Mouse (Mus musculus) T-cell, adult 2 months (primary cell): ENCODE results near the gene Gapvd1.
"Not testable (repeated sequence)": the region's sequence is repeated elsewhere in the genome, so short reads cannot be mapped to it uniquely, and the experiment has no call there.

ENCODE experiments used
- DNase-seq: peaks from one replicate; pipeline ENCODE4 v3.0.0; 2022; ENCODE audit warnings: low spot score

Gene Gapvd1

DNA sequence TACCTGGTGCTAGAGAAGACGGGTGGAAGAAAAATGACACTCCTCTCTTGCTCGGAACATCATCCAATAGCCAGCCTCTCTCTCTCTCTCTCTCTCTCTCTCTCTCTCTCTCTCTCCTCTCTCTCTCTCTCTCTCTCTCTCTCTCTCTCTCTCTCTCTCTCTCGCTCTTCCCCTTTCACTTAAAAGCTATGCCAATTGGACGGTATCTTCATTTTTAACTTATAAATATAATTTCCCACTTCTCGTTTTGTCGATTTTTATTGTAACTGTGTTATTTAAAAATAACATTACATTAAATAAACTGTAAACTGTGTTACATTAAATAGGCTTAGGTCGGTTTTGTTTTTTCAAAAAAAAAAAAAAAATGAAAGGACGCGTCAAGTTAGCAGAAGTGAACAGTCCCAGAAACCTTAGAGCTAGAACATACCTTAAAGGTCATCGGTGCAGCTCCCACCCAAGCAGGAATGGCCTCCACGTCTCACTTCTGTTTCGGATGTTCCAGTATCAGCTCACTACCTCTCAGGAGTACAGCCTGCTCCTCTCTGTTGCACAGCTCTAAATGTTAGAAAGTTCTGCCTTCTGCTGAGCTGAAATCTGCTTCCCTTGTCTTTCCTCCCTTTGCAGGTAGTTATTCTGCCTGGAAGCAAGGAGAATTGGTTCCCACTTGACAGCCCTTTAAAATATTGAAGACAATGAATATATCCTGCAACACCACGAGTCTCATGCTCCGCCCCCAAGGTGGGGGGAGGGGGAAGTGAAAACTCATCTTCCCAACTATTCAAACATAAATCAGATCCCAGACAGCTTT lies at the start of gene Gapvd1:
Gapvd1 (minus strand) TSS at position 682 of the 808 bp plus-strand sequence.
- no peak for DNase-seq

DNA sequence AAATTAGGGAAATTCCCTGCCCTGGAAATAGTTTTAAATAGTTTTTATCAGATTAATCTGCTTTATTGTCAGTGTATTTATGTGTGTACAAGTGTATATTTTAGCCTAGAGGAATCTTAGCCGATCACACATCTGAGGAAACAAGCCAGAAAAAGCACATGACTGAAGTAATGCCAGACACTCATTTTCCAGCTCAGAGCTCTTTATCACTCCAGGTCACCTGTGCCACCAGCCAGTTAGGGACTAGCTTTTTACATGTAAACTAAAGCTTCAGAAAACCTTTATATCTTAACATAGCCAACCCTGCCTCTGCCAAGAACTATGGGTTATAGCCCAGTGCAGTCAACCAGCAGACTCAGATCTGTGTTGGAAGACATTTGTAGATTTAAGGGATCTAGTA lies 49.8 kb upstream of the Gapvd1 start:
- DNase-seq = no peak

DNA sequence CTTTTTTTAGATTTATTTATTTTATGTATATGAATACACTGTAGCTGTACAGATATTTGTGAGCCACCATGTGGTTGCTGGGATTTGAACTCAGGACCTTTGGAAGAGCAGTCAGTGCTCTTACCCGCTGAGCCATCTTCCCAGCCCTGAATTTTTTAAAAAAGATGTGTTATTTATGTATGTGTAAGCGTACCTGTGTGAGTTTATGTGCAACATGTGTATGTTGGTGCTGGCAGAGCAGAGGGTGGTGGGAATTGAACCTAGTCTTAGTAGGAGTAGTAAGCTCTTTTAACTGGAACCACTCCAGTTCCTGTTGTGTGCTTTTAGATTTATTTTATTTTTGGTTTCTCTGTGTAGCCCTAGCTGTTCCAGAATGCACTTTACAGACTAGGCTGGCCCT lies 49.1 kb upstream of the Gapvd1 start:
- no peak for DNase-seq

DNA sequence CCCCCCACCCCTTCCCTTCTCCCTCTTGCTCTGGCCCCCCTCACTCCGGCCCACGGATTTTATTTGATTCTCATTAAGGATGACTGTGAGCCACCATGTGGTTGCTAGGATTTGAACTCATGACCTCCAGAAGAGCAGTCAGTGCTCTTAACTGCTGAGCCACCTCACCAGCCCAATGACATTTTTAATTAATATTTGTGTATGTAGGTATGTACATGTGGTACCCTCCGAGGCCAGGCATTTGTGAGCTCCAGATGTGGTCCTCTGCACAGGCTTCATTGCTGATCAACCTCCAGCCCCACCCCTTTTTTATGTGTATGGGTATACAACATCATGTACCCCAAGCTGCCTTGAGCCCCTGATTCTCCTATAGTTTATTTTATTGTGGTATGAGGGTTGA lies 48.7 kb upstream of the Gapvd1 start:
- no peak for DNase-seq

DNA sequence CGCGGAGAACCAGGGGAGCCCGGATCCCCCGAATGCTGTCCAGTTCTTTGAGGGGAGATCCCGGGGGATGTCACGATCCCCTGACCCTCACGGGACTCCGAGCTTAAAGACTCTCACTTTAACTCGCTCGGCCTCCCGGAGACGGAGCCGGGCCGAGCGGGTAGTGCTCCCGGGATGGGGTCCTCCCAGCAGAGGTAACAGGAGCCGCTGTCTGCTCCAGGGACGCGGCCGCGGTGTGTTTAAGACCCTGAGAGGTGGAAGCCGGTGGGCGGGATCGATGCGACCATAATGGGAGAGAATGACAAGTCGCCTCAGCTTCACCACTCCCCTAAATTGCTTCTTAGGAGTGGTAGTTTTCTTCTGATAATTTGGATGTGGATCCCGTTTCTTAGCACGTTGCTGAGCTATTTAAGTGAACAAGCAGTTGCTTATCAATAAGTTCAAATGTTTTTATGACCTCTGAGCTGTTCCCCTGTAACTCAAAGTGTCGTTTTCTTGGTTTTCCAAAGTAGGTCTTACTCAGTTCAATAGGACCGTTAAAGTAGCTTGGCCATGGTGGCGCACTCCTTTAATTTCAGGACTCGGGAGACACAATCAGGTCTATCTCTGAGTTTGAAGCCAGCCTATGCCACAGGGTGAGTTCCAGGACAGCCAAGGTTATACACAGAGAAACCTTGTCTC lies 47.7 kb upstream of the Gapvd1 start:
- peak; percentile 45 for DNase-seq

DNA sequence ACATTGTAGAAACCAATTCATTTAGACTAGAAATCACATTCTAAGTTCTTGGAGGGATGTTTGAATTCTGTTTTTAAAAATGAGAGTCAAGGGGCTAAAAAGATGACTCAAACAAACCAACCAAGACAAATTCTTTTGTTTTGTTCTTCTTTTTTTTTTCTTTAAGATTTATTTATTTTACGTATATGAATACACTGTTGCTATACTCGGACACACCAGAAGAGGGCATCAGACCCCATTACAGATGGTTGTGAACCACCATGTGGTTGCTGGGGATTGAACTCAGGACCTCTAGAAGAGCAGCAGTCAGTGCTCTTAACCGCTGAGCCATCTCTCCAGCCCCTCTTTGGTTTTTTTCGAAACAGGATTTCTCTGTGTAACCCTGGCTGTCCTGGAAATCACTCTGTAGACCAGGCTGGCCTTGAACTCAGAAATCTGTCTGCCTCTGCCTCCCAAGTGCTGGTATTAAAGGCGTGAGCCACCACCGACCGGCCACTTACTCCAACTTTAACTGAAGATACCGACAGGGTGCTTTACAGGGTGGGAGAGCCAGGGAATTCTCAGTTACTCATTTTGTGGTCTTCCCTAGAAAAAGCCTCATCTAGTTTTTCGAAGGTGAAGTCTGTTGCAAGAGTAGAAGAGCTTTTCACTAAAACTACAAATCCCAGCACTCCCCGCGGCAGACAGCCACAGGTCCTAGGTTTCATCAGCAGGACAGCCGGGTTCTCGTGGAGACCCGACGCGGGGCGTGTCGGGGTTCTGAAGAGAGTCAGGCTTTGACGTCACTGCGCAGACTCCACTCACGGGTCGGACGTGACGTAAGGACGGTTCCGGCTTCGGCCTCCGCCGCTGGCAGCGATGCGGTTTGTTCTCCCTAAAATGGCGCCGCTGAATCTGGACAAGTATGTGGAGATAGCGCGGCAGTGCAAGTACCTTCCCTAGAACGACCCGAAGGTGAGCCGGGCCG lies 46.8 kb upstream of the Gapvd1 start:
- peak; percentile 98 for DNase-seq

DNA sequence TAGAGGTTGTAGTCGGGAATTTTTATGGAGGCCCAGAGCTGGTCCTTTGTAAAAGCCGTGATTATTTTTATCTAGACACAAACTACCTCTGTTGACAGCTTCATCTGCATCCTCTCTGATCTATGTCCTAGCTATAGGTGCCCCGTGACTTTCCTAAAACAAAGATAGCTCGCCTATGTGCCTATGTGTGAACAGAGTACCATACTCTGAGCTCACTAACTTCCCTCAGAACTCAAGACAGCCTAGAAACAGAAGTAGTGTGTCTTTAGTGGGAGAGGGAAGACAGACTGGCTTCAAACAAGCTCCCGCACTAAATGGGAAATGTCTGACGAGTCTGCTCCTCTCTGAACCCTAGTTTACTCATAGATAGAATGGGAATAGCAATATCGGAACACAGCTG lies 45.3 kb upstream of the Gapvd1 start:
- no peak for DNase-seq

DNA sequence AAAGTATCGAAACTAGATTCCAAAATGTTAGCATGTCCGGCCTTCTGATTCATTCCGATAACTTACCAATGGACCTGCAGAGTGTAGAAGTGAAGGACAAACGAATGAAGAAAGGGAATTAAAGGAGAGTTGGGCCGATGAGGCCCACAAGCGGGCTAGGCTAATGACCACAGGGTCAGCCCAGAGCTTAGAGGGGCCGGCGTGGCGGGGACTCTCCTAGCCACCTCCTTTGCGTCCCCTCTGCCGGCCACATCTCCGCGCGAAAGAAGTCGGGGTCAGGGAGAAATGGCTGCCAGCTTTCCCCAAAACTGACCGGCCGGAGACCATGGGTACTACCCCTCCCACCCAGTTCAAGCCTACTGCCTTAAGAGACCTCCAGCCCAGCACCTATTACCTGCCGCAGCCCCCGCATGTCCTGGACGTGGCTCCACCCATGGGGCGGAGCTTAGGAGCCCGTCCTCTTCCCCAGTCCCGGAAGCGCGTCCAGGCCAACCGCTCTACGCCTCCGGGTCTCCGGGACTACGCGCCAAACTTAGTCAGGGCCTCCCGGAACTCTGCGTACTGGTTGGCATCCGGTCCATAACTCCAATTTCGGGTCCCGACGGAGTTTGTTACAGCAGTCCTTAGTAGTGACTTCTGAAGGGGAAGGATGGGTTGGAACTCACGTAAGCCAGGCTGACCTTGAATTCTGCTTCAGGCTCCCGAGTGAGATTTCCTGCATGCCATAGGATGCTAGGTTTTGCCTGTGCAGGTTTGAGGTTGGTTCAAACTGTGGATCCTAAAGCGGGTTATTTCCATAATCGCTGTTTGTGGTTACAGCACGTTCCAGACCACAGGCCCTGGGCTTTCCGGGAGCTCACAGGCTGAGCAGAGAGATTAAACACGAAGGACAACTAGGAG lies 44.6 kb upstream of the Gapvd1 start, which contains the start of gene Rabepk:
Rabepk (minus strand) TSS at position 556 of the 900 bp plus-strand sequence.
- peak; percentile 86 for DNase-seq

DNA sequence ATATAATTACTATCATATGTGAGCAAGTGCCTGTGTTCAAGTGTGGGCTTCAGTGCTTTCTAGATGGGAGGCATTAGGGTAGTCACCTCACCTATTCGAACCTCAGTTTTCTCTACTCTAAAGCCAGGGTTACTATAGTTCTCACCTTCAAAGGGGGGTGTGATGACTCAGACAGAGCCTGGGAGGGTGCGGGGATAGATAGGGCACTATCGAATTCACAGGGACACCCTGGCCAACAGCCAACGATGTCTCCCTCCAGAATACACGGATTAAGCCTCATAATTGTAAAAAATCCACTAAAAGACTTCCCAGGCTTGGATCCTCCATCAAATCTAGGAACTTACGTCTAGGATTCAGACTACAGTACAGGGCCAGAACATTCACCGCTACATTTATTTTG lies 40.4 kb upstream of the Gapvd1 start:
- DNase-seq = no peak

DNA sequence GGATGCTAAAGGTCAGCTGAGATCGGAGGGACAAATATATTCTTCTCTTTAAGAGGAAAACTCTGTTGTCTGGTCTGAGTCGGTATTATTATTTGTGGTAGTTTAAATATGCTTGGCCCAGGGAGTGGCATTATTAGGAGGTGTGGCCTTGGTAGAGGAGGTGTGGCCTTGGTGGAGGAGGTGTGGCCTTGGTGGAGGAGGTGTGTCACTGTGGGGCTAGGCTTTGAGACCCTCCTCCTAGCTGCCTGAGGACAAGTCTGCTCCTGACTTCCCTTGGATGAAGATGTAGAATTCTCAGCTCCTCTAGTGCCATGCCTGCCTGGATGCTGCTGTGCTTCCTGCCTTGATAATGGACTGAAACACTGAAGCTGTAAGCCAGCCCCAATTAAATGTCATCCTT lies 39.5 kb upstream of the Gapvd1 start:
- no peak for DNase-seq

DNA sequence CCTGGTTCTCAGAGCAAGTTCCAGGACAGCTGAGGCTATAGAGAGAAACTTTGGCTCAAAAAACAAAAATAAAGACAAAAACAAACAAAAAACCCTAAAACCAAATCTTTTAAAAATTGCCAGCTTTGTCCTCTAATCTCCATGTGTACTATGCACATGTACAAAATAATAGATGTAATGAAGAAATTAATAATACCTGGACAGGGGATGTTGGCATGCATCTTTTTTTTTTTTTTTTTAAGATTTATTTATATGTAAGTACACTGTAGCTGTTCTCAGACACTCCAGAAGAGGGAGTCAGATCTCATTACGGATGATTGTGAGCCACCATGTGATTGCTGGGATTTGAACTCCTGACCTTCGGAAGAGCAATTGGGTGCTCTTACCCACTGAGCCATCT lies 37.5 kb upstream of the Gapvd1 start:
- DNase-seq = not testable (repeated sequence)

DNA sequence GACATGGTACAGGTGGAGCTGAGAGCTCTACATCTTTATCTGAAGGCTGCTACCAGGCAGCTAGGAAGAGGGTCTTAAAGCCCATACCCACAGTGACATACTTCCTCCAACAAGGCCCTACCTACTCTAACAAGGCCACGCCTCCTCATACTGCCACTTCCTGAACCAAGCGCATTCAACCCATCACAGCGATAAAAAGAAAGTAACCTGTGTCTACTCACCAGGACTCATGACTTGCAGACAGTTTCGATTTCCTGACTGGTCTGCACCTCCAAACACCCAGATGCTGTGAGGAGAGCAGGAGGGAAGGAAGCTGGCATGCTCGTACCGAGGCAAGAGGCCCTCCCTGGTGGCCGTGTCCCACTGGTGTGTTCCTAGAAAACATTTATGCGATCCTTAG lies 35.2 kb upstream of the Gapvd1 start:
- DNase-seq = peak; percentile 84

DNA sequence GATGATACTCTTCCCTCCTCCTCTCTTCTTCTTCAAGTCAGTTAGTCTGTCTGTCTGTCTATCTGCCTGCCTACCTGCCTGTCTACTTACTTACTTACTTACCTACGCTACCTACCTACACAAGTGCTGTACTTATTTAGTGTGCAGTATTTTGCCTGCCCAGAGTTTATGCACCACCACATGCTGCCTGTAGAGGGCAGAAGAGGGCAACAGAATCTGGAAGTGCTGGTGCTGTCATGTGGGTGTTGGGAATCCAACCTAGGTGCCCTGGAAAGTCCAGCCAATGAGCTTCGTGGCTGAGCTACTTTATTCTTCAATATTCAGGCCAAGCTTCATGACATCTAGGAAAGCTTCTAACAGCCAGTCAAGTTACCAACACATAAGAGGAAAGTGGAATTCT lies 29.1 kb upstream of the Gapvd1 start:
- DNase-seq = peak; percentile 64

DNA sequence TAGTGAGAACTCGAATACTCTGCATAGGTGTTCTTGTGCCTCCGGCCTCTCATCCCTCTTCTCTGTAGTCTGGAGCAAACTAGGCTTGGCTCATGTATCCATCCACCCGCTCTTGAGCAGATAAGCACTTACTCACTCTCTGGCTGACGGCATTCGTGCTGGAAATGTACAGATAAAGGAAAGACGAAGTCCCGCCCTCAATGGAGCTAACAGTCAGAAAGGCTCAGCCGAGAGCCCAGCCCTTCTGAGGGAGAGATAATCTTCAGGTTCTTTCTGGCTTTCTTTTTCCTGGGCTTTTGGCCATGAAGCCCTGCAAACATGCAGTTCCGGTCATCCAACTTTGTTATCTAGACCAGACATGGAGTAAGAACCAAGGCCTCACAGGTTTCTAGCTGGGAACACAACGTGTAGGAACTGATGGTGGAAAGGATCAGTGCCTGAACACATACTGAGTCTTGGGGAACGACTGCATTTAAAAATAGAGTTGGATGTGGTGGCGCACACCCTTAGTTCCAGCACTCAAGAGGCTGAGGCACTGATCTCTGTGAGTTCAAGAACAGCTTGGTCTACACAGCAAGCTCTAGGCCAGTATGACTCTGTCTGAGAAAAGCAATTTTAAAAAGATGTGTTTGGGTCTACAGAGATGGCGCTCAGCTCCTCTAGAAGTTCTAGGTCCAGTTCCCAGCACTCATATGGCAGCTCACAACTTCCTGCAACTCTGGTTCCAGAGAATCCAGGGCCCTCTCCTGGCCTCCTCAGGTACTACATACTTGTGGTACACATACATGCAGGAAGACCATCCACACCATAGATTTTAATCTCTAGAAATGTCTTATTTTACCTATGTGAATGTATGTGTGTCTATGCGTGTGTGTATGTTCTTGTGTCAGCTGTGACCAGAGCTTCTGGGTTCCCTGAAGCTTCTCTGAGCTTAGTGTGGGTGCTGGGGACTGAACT lies 28.3 kb upstream of the Gapvd1 start:
- no peak for DNase-seq

DNA sequence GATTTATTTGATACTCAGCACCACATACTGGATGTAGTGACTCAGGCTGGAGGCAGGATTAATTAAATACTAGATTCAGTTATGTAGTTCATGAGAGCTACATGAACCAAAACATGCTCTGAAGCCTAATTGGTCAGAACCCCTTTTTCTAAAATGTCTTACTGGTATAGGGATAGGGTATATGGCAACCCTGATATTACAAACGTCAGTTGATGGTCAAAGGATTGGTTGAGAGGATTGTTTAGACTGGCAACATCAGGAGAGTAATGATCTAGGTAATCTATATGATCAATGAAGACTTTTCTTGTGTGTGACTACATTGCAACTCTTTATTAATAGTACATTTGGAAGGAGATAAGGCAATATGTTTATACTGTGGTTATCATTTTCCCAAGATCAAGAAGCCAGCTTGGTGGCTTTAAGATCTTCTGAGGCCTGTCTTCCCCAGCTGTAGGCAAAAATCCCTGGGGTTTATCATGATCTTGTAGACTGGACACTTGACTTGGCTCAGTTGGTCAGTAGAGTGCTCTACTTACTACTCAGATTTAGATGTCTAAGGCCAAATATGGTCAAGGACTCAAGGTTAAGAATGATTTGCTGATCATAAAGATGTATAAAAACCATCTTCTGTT lies 22.3 kb upstream of the Gapvd1 start:
- DNase-seq = no peak

DNA sequence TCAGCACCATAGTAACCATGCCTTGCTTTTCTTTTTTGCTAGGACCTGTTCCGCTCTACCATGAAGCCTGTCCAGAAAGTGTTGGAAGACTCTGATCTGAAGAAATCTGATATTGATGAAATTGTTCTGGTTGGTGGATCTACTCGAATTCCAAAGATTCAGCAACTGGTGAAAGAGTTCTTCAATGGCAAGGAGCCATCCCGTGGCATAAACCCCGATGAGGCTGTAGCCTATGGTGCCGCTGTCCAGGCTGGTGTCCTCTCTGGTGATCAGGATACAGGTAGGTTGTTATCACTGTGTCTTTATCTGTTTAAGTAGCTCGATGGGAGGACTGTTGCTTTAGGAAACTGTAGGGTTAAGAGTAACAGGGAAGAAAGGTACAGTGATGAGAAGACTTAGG lies 19.5 kb upstream of the Gapvd1 start:
- no peak for DNase-seq

DNA sequence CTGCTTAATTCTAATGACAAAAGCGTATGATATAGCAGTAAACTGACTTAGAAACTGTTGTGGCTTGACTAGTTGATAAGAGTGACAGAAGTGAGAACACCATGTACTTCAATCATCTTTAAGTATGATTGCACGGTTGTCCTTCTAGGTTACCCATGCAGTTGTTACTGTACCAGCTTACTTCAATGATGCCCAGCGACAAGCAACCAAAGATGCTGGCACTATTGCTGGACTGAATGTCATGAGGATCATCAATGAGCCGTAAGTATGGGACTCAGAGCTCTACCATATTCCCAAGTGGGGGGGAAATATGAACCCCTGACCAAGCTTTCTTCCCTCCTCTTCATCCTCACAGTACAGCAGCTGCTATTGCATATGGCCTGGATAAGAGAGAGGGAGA lies 18.6 kb upstream of the Gapvd1 start:
- no peak for DNase-seq

DNA sequence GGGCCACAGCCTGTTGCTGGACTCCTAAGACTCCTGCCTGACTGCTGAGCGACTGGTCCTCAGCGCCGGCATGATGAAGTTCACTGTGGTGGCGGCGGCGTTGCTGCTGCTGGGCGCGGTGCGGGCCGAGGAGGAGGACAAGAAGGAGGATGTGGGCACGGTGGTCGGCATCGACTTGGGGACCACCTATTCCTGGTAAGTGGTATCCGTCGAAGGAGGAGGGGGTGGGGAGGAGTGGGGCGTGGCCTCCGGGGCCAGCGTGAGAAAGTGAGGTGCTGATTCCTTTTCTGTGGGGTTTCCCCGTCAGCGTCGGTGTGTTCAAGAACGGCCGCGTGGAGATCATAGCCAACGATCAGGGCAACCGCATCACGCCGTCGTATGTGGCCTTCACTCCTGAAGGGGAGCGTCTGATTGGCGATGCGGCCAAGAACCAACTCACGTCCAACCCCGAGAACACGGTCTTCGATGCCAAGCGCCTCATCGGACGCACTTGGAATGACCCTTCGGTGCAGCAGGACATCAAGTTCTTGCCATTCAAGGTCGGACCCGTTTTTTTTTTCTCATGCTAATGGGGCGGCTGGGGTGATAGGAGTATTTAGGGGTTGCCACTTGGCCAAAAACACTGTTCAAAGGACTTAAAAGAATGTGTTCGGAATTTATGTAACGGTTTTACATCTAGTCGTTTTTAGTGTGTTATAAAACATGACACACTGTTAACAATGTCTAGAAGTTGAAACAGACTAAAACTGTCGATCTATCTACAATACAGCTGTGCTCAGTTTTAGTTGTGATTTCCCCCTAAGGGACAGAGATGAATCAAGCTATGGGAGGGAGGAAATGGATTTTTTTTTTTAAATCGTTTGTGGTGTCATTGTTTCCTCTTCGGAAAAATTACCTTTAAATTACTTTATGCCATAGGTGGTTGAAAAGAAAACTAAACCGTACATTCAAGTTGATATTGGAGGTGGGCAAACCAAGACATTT lies 17.5 kb upstream of the Gapvd1 start:
- DNase-seq = peak; percentile 82
